Mouse (Mus musculus) stomach, postnatal 0 days (tissue): ENCODE data around the gene Afg1l. TPM values are rescaled to one million over a fixed set of nuclear protein-coding genes. Genes with fewer than 3 reads are reported as not detected.

Experiments used
- ATAC-seq: fragments of 200-750 bp; cut with Nextera tagmentation; 2 replicates; pipeline ENCODE4 v1.8.0; 2017; ENCODE audit not compliant: low FRiP score, low TSS enrichment
- DNase-seq: peaks from one replicate; pipeline ENCODE4 v3.0.0-alpha.2; 2016; ENCODE audit warnings: low spot score
- H3K27ac ChIP-seq: fragments of 300-500 bp; sonication (generic); replicated peaks from 2 replicates; pipeline ENCODE4 v1.5.1; 2014; ENCODE audit warnings: mild to moderate bottlenecking, control low read depth
- H3K27me3 ChIP-seq: fragments of 300-500 bp; sonication (generic); 2 replicates; pipeline ENCODE4 v1.6.1; 2014; ENCODE audit warnings: low read length; ENCODE audit not compliant: control insufficient read depth, insufficient read depth
- H3K36me3 ChIP-seq: fragments of 300-500 bp; sonication (generic); 2 replicates; pipeline ENCODE4 v1.6.1; 2014; ENCODE audit warnings: low read length, mixed read lengths; ENCODE audit not compliant: control insufficient read depth, insufficient read depth
- H3K4me1 ChIP-seq: fragments of 300-500 bp; sonication (generic); replicated peaks from 2 replicates; pipeline ENCODE4 v1.6.1; 2014; ENCODE audit warnings: antibody characterized with exemption; ENCODE audit not compliant: control insufficient read depth, insufficient read depth
- H3K4me2 ChIP-seq: fragments of 300-500 bp; sonication (generic); replicated peaks from 2 replicates; pipeline ENCODE4 v1.6.1; 2014; ENCODE audit warnings: low read depth, mild to moderate bottlenecking, control low read depth, moderate library complexity
- H3K4me3 ChIP-seq: fragments of 300-500 bp; sonication (generic); 2 replicates; pipeline ENCODE4 v1.5.1; 2014; ENCODE audit warnings: low read depth, low read length, control low read depth
- H3K9ac ChIP-seq: fragments of 300-500 bp; sonication (generic); 2 replicates; pipeline ENCODE4 v1.6.1; 2014; ENCODE audit warnings: mild to moderate bottlenecking, low read length, control low read depth, mixed read lengths
- H3K9me3 ChIP-seq: fragments of 300-500 bp; sonication (generic); 2 replicates; pipeline ENCODE4 v1.6.1; 2016; ENCODE audit warnings: low read length; ENCODE audit not compliant: control insufficient read depth
- CTCF ChIP-seq: IDR thresholded peaks from 2 replicates; pipeline ENCODE4 v1.5.1; 2016; ENCODE audit warnings: antibody characterized with exemption, low read depth, mild to moderate bottlenecking, moderate library complexity
- EP300 ChIP-seq: optimal IDR thresholded peaks from 2 replicates; pipeline ENCODE3; 2016; ENCODE audit warnings: antibody characterized with exemption
- WGBS: fragments of 180-500 bp; shearing (Covaris S2); extraction: QIAGEN DNeasy Blood & Tissue Kit; methylation state at CpG from one replicate; pipeline ENCODE4 v1.1.7; 2014; 5-methylcytosine and 5-hydroxymethylcytosine counted together
- polyA plus RNA-seq: library from polyadenylated mRNA; unstranded; fragments of >200 nt; fragmentation: Nextera tagmentation; extraction: Ambion mirVana; gene quantifications from 2 replicates; pipeline ENCODE4 v1.2.1, GENCODE M21; 2015

Gene Afg1l
- polyA plus RNA-seq, 1 experiment from 2014 or later = 6.4 TPM

DNA sequence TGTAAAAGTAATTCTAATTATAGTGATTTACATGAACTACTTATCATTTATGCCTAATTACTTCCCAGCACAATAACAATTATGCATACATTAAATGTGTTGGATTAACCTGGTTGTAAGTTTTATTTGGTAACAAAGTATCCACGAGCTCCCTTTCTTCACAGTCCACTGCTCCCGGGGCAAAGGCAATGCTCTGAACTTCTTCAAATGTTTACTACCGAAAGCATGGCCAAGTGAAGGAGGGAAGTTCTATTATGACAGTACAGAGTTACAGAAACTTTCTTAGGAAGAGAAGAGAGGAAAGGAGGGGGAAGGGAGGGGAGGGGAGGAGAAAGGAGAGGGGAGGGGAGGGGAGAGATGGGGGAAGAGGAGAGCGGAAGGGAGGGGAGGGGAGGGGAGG lies 28.7 kb downstream of the Afg1l start:
- H3K9ac ChIP-seq = no peak overlapping the region
- no peak for ATAC-seq
- 58% methylated on average over 3 of the region's 4 CpGs for WGBS
- DNase-seq = no peak
- H3K27me3 ChIP-seq = no peaks in the 10 kb centered on the region
- no peaks in the 10 kb centered on the region for H3K9me3 ChIP-seq
- H3K4me1 ChIP-seq = no peaks in the 10 kb centered on the region
- no peak overlapping the region for H3K27ac ChIP-seq
- TF ChIP-seq CTCF (no peak), EP300 (no peak)
- no peak overlapping the region for H3K4me3 ChIP-seq
- peaks cover 2% of the 10 kb centered on the region; the same call in 1 of the 2 replicates for H3K36me3 ChIP-seq
- no peak overlapping the region for H3K4me2 ChIP-seq

DNA sequence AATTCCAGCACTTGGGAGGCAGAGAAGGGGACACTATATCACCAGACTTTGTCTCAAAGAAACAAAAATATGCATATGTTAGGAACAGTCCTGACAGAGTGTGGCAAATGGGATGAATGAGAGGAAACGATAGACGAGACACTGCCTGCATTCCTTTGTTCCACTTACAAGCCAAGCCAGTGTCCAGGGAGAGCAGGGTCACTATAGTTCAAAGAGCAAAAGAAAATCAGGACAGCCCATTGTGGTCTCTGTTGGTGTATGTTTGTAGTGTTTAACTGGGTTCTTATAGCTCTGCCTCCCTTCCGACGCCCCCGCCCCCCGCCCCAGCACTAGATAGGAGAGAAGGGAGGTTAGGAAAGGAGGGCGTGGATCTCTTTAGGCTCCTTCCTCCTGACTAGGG lies 30.0 kb downstream of the Afg1l start:
- 65% methylated on average over 7 of the region's 7 CpGs for WGBS

DNA sequence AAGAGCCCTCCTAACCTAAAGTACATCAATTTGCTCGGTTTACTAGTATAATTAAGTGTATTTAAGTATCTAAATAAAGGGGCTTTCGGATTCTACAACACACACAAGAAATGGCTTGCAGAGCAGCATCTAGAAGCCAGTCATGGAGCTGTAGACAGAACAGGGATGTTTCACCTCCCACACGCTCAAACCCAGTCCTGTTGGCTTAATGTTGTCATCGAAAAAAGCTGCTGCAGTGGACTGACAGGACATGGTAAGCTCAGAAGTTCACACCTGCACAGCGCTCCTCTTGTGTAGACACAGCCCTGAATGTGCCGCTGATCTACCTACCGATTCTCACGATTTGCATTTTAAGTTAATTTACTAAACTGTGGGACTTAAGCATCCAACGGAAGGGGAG lies 32.2 kb downstream of the Afg1l start:
- Histone ChIP-seq H3K36me3 (0 out of 2 replicates have a peak, but pooled peaks cover 1% of the 10 kb centered on the region), H3K4me1 (no peaks in the 10 kb centered on the region), H3K4me3 (no peak overlapping the region), H3K27ac (no peak overlapping the region), H3K9me3 (no peaks in the 10 kb centered on the region), H3K27me3 (no peaks in the 10 kb centered on the region), H3K9ac (no peak overlapping the region), H3K4me2 (no peak overlapping the region)
- no peak for TF ChIP-seq CTCF
- no peak for TF ChIP-seq EP300
- no peak for DNase-seq
- ATAC-seq = no peak
- WGBS = 67% methylated on average over 9 of the region's 9 CpGs

More for the DNA sequence above, 30.0 kb downstream of the Afg1l start:
- Histone ChIP-seq H3K36me3 (peaks cover 2% of the 10 kb centered on the region; the same call in 1 of the 2 replicates), H3K4me3 (no peak overlapping the region), H3K9me3 (no peaks in the 10 kb centered on the region), H3K4me2 (no peak overlapping the region), H3K9ac (no peak overlapping the region), H3K27me3 (no peaks in the 10 kb centered on the region), H3K27ac (no peak overlapping the region), H3K4me1 (no peaks in the 10 kb centered on the region)
- DNase-seq = no peak
- no peak for ATAC-seq
- TF ChIP-seq EP300 (no peak), CTCF (no peak)

DNA sequence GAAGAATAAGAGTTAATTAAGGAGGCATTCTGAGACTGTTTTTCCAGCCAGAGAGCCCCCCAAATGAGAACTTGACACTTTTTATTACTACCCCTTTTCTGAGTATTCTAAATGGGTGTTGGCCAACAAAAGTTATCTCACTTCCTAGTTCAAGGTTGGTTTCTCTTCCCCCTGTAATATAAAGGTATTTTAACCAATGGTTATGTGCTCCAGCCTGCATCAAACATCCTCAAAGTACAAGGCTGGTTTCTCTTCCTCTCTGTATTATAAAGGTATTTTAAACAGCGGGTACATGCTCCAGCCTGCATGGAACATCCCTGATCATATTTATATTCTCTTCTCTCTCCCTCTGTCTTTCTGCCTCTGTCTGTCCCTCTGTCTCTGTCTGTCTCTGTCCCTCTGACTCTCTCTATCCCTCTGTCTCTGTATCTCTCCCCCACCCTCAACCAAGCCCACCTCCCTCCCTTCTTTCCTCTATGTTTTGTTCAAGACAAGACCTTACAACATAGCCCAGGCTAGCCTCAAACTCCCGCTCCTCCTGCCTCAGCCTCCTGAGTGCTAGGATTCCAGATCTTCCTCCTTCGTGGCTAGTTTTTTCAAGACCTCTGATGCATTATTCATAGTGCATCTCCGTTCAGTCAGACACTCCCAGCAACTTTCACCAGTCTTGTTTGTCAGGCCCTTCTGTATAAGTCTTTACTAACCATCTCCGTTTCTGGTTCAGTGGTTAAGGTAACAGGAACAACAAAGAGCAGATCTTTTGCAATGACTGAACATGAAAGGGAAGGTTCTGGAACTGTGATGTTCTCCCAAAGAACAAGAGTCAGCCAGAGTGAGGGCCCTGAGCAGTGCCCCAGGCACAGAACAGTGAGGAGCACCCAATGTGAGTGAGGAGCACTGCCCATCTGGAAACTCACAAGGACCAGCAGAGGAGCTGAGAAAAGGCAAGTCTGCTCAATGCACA lies 41.2 kb downstream of the Afg1l start:
- Histone ChIP-seq H3K4me1 (no peaks in the 10 kb centered on the region), H3K36me3 (no peaks in the 10 kb centered on the region), H3K9me3 (no peaks in the 10 kb centered on the region), H3K4me3 (no peak overlapping the region), H3K27ac (no peak overlapping the region), H3K9ac (no peak overlapping the region), H3K4me2 (no peak overlapping the region), H3K27me3 (no peaks in the 10 kb centered on the region)
- WGBS = 82% methylated on average over 5 of the region's 5 CpGs
- TF ChIP-seq CTCF (no peak), EP300 (no peak)
- DNase-seq = no peak
- ATAC-seq = no peak

DNA sequence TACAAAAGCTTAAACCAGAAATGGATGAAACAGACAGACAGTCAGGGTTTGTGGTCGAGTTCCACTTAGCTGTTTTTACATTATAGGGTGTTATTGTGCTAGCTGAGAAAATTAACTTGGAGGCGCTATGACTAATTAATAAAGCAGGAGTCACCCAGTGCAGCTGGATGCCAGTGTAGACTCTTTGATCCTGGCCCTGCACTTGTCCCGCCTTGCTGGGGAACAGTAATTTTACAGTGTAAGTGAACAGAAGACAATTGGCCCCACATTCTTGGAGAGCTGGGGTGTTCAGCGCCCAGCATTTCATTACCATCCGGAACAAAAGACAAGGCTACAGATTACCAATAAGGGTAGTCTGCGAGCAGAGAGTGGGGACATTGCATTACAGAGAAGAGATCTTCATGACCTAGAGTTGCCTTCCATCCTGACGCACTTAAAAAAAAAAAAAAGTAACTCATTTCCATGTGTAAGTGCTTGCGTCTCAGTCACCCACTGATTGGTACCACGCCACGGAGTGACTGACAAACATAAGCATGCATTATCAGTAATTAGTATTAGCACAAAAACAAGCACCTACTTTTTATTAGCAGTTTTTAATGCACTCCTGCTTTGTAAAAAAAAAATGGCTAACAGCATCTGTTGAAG lies 60.7 kb downstream of the Afg1l start:
- WGBS = 76% methylated on average over 10 of the region's 10 CpGs
- Histone ChIP-seq H3K9ac (no peak overlapping the region), H3K9me3 (no peaks in the 10 kb centered on the region), H3K4me1 (no peaks in the 10 kb centered on the region), H3K36me3 (peaks cover 4% of the 10 kb centered on the region; the same call in 1 of the 2 replicates), H3K4me3 (no peak overlapping the region), H3K4me2 (no peak overlapping the region), H3K27ac (no peak overlapping the region), H3K27me3 (no peaks in the 10 kb centered on the region)
- DNase-seq (no peak), ATAC-seq (no peak)
- TF ChIP-seq EP300 (no peak), CTCF (no peak)
